ENCODE assay signal across 1 mouse cellular context in the genomic region with DNA sequence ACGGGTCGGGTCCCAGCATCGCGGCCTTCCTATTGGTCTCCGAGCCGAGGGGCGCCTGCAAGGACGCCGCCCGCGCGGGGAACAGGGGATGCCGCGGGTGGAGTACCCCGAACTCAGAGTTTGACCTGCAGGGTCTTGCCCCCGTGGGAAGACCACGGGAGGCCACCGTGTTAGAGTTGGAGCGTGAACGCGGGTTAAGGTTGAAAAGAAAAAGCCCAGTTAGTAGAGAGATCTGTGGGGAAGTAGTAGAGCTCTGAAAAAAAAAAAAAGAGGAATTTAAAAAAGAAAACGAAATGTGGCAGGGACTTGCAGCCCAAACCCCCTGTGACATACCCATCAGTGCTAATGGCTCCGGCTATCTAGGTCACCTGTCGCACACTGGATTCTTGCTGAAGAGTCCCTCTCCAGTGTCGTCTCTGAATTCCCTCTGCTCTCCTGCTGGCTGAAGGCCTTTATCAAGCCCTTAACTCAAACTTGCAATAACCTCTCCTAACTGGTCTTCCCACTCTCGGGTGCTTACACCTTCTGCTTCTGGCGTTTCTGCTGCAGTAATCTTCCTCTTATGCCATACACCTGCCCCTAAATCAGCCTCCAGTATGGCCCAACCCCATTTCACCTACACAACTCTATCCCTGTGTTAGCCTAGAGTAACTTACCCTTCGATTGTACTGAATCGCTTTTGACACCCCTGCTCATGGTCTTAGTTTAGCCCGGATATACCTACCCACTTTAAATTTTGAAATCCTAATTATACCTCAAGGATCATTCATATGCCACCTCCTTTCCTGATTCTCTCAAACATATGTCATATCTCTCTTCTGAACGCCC.
TF ChIP-seq lines count a peak whose summit lies in the region.

No protein-coding gene starts in this region.

TF ChIP-seq in MEL, 35 proteins besides CTCF, POLR2A, EP300 and RAD21 (continued from another document):
- peak; percentile 11; the same call in 1 of the 2 replicates for TF ChIP-seq SIN3A (IDR thresholded peaks at IDR 0.05; ENCODE audit: low read length)
- peak; percentile 41; the same call in 1 of the 2 replicates for TF ChIP-seq HCFC1 (IDR thresholded peaks at IDR 0.05; ENCODE audit: low read depth, low read length)
- no peak for TF ChIP-seq MAFK (IDR thresholded peaks at IDR 0.05; ENCODE audit: borderline replicate concordance, low read depth, low read length)
